Mouse (Mus musculus): ENCODE data around the gene Ccdc187.

DNA sequence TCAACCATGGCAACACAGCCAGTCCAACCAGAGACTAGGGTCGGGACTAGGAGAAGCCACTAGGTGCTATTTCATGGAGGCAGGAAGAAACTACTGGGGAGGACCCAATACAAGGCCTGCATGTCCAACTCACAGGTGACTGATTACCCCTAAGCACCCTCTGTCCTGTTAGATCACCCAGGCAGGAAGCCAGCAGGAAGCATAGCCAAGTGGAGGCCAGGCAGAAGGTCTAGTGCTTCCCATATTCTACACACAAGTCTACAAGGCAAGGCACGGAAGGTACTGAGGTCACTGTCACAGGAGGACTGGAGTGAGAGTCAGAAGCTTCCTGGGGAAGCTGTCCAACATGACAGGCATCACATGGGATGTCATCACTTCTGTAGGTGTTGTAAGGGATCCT is 59.6 kb downstream of the Ccdc187 start:
- TF ChIP-seq CTCF (IDR thresholded peaks at IDR 0.05; ENCODE audit: low read depth, low read length) = no peak
- TF ChIP-seq POLR2A (IDR thresholded peaks at IDR 0.05; ENCODE audit: extremely low read depth, insufficient read depth, low read length) = no peak
